Mouse (Mus musculus) layer of hippocampus, adult 9-10 months (tissue): ENCODE results near the gene Trim80.

Experiments used
- DNase-seq: peaks from one replicate; pipeline ENCODE4 v3.0.0; 2022; ENCODE audit warnings: low spot score

Trim80 gene

DNA sequence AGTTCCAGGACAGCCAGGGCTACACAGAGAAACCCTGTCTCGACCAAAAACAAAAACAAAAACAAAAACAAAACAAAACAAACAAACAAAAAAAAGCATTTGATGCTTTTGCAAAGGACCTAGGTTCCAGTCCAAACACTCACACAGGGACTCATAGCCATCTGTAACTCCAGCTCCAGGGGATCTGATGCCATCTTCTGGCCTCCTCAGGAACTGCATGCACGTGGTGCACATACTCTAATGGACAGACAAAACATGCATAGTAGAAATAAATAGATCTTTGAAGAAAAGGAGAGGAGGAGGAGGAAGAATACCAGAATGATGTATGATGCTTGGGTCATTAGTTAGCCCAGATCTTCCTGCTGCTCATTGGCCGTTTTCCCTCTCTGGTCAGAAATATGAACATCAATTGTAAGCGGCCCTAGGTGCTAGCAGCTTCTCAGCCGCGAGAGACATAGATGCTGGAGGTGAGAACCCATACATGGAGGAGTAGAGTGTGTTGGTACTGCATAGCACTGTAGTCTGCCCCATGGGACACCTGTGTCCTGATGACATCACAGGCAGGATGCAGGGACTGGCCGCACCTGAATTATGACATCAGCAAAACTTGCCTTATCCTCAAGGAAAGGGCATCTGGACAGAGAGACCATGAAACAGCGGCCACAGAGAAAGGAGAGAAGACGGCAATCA lies at the start of gene Trim80:
Trim80 (plus strand) TSS at position 640 of the 690 bp plus-strand sequence.
- no peak for DNase-seq

DNA sequence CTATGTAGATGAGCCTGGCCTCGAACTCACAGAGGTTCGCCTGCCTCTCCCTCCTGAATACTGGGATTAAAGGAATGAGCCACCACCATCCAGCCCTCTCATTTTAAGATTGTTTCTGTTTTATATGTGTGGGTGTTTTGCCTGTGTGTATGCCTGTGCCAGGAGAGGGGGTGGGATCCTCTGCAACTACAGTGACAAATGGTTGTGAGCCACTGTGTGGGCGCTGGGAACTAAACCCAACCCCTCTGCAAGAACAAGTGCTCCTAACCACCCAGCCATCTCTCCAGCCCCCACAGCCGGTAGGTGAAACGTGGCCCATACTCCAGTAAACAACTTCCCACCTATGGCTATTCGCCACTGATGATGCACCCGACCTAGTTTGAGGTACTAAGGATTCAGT lies 49.0 kb upstream of the Trim80 start:
- DNase-seq: no peak

- no peak for DNase-seq
Observed at GRCm38 (mm10) chr11:115393721-115394325, 46.5 kb upstream of the Trim80 start.

DNA sequence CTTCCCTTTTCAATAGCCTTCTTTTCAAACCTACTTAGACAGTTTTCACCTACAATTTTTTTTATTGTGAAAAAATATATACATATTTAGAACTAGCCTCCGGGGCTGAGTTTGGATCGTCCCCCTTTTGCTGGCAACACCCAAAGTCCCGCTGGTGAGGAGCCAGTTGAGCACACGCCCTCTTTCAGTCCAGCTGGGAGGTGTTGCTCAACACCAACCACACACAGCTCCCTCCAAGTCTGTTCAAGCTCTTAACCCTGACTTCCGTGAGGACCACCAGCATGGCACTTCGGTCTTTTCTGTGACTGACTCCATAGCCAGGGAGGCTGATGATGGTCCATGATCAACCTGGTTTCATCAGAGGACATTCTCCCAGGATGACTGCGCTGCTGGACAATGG lies 42.3 kb upstream of the Trim80 start:
- no peak for DNase-seq

DNA sequence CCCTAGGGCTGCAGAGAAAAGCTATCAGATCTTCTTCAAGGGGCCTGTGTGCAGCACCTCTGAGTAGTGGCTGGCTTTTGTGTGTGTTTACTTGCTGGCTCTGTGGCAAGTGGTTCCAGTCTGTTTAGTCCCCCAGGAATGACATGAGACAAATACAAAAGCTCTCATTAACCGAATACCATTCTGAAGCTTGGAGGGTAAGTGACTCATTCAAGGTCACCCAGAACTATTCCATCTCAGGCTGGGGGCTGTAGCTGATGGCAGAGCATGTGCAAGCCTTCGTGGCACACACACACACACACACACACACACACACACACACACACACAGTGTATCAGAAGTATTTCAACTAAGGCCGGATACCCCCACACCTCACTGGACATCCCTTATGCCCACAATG lies 40.2 kb upstream of the Trim80 start:
- no peak for DNase-seq

GRCm38 (mm10) chr11:115400630-115401391 lies 39.5 kb upstream of the Trim80 start:
- DNase-seq: no peak

DNA sequence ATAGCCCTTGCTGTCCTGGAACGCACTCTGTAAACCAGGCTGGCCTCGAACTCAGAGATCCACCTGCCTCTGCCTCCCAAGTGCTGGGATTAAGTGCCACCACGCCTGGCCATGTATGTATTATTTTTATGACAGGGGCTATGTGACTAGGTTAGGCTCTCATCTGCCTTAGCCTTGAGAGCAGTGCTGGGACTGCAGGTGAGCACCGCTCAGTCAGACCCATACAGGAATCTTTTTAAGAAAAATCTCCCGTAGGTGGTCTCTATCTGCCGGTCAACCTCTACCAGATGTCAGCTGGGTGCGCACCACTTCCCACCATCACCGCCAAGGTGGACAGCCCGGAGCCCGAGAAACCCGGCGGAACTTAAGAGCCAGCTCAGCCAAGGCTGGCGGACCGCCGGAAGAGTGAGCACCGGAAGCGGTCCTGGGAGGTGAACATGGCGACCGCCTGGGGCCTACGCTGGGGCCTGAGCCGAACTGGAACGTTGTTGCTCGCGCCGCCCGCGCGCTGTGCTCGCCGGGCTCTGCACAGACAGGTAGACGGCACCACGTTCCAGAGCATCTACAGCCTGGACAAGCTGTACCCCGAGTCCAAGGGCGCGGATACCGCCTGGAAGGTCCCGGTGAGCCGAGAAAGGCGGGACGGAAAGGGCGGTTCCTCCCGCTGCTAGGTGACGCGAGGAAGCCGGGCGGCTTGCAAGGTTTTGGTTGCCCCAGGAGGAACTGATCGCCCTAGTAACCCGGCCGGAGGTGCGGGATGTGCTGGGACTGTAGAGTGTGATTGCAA lies 36.8 kb upstream of the Trim80 start, which contains the start of gene Mrpl58:
Mrpl58 (plus strand) TSS at position 415 of the 787 bp plus-strand sequence.
- peak; percentile 67 for DNase-seq

GRCm38 (mm10) chr11:115405723-115406122 lies 34.6 kb upstream of the Trim80 start:
- no peak for DNase-seq

GRCm38 (mm10) chr11:115406858-115407401 lies 33.4 kb upstream of the Trim80 start:
- no peak for DNase-seq

DNA sequence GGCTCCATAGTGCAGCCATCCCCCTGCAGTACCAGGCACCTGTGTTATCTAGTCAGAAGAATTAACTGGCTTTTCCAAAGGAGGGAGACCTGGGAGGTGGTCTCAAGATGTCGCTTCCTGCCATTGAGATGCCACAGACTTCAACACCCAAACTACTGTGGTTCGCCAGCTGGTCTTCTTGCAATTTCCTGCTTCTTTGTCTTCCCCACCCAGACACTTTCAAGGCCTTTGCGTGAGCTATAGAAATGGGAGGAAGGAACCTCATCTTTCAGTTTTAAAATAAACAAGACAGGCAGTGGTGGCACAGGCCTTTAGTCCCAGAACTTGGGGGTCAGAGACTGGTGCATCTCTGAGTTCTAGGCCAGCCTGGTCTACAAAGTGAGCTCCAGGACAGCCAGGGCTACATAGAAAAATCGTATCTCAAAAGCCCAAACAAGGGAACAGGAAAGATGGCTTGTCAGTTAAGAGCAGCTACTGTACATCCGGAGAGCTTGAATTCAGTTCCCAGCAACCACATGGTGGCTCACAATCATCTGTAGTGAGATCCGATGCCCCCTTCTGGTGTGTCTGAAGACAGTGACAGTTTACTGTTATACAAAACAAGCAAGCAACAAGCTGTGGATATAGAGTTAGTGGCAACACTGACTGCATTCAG lies 32.0 kb upstream of the Trim80 start:
- DNase-seq: no peak

DNA sequence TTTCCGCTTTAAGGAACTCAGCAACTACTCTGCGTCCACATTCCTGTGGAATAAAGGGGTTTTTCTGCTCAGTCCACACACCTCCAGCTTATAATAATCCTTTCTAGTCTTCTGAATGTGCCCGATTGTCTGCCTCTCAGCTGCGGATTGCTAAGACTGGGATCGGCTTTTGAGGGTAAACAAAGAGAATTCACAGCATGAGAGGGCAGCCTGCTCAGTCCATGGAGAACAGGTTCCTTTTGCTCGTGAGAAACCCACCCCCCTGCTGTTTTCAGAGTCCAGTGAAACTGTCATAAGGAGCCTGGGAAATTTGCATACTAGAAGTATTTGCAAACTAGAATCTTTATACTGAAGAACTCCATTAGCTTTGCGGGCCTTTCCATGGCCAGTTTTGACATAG lies 30.8 kb upstream of the Trim80 start:
- no peak for DNase-seq

- DNase-seq: peak; percentile 82
Observed at GRCm38 (mm10) chr11:115419531-115420237, 20.7 kb upstream of the Trim80 start, which contains the start of the genes Atp5h and Kctd2. Gene Atp5h (minus strand): TSS chr11:115419962. Gene Kctd2 (plus strand): TSS chr11:115420128.

- no peak for DNase-seq
Observed at GRCm38 (mm10) chr11:115420336-115421190, 19.8 kb upstream of the Trim80 start.

DNA sequence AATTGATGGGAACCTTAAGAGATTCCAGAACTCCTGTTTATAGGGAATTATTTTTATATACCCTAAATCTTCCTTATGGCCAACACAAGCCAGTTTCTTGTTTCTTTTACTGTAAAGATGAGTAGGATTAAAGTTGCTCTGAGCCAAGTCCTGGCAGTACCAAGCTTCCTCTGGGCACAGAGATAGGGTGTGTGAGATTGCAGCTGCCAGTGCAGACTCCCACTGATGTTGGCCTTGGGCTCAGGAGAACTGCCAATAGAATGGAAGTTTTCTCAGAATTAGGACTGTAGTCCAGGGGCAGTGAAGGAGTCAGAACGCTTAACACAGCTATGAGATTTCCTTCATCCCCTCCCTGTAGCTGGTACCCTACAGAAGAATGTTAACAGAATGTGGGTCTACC lies 19.0 kb upstream of the Trim80 start:
- no peak for DNase-seq

GRCm38 (mm10) chr11:115421972-115422371 lies 18.4 kb upstream of the Trim80 start:
- no peak for DNase-seq

DNA sequence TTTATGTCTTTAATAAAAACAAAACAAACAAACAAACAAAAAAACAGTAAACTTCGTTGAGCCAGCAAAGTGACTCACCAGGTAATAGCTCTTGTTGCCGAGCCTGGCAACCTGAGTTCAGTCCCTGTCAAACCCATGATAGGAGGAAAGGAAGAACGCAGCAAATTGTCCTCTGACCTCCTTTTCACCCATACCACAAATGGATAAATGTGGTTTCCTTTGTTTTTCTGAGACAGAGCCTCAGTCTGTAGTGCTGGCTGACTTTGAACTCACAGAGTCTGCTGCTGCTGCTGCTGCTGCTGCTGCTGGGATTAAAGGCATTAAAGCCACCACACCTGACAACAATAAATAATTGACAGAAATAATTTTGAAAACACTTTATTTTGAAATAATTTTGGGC lies 17.3 kb upstream of the Trim80 start:
- DNase-seq: no peak

GRCm38 (mm10) chr11:115424666-115425065 lies 15.7 kb upstream of the Trim80 start:
- DNase-seq: no peak

- DNase-seq: no peak
Observed at GRCm38 (mm10) chr11:115425671-115426070, 14.7 kb upstream of the Trim80 start.

DNA sequence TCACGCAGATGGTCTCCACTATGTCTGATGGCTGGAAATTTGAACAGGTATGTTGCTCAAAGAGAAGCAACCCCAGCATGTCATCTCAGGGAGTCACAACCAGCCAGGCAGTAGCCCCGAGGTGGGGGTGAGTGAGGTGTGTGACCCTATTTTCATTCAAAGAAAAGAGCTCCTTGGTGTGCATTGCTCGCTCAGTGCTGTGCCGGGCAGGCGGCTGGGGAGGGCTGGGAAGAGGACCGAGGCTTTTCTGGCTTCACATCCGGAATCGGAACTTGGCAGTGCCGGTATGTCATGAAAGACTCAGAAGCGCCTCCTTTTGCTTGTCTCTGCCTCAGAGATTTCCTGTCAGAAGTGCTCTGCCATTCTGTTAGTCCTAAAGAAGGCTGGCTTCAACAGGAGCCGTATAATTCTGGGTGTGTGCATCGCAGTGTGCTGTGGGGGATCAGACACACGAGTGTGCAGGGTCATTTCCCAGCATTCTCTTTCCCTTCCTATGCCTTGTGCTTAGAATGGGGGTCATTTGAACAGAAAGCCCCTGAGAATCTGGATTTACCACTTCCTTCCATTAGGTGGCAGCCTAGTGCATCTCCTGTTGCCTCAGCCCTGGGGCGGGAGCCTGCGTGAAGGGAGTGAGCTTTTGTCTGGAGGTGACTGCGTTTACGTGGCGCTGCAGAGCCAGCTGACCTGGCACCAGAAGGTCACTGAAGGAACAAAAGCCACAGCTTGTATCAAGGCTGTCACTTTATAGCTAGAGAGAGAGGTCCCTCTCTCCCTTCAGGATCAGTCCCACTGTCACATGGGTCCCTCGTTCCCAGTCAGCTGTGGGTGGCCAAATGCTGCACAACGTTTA lies 12.6 kb upstream of the Trim80 start:
- DNase-seq: peak; percentile 64
